Mouse (Mus musculus): ENCODE data around the gene Sfxn3. TPM values are rescaled to one million over a fixed set of nuclear protein-coding genes. Genes with fewer than 3 reads are reported as not detected.

Sfxn3 gene
- total and polyA plus RNA-seq, 3 experiments = 5.0 to 10.6 TPM; not detected in 1

DNA sequence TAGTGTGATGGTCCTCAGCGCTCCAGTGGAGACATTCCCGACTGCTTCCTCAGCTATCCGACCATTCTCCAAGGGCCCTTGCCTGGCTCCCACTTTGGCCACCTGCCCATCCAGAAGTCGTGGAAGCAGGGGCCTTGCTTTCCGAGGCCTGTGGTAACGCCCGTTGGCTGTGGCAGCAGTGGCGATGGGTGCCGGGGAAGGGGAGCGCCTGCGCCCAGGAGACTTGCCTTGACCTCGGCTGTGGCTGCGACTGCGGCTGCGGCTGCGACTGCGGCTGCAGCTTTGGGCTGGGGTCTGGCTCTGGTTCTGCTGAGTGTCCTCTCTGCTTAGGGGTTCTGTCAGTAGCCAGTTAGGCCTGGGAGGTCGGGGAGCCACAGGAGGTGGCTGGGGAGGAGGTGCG, 18.6 kb upstream of the Sfxn3 start:
- Histone ChIP-seq H3K27ac (ENCODE audit: control insufficient read depth, low read depth, low read length) (no peak overlapping the region), H3K4me3 (ENCODE audit: control insufficient read depth in 1 of 2, insufficient read depth in 1 of 2, low read depth in 2 of 2, low read length in 2 of 2) (no peak overlapping the region), H3K27me3 (ENCODE audit: control insufficient read depth in 1 of 2, insufficient read depth in 2 of 2, low read length in 2 of 2) (no peaks in the 10 kb centered on the region), H3K9ac (ENCODE audit: control insufficient read depth, low read depth, low read length, poor library complexity, severe bottlenecking) (no peak overlapping the region), H3K9me3 (replicated peaks; ENCODE audit: insufficient read depth, low read length) (no peaks in the 10 kb centered on the region), H3K36me3 (ENCODE audit: control insufficient read depth in 1 of 2, insufficient read depth in 2 of 2, low read length in 2 of 2) (peaks cover 0 to 10% of the 10 kb centered on the region in 2 experiments; a peak in 2 of 4 replicates), H3K79me2 (ENCODE audit: control insufficient read depth, insufficient read depth, low read length, poor library complexity) (no peaks in the 10 kb centered on the region), H3K4me1 (ENCODE audit: control insufficient read depth in 1 of 2, insufficient read depth in 2 of 2, low read length in 2 of 2) (peaks cover 8 to 22% of the 10 kb centered on the region in 2 experiments)
- TF ChIP-seq HCFC1 (IDR thresholded peaks at IDR 0.05; ENCODE audit: low read depth, low read length) (no peak), MAZ (IDR thresholded peaks at IDR 0.05; ENCODE audit: low read depth, low read length) (no peak), NRF1 (IDR thresholded peaks at IDR 0.05; ENCODE audit: insufficient read depth, low read depth, low read length, poor library complexity, severe bottlenecking) (no peak), POLR2AphosphoS2 (IDR thresholded peaks at IDR 0.05; ENCODE audit: low read length) (no peak), ZMIZ1 (IDR thresholded peaks at IDR 0.05; ENCODE audit: low read depth, low read length) (no peak), USF2 (IDR thresholded peaks at IDR 0.05; ENCODE audit: borderline replicate concordance in 1 of 2, insufficient read depth in 1 of 2, low read depth in 1 of 2, low read length in 2 of 2) (no peak), KAT2A (conservative IDR thresholded peaks at IDR 0.05; ENCODE audit: low read depth, low read length) (no peak), CHD1 (IDR thresholded peaks at IDR 0.05; ENCODE audit: low read depth, low read length) (no peak), MAX (IDR thresholded peaks at IDR 0.05; ENCODE audit: low read length) (no peak), POLR2AphosphoS5 (IDR thresholded peaks at IDR 0.05; ENCODE audit: borderline replicate concordance, low read depth, low read length) (no peak), MYB (IDR thresholded peaks at IDR 0.05; ENCODE audit: low read depth, low read length) (no peak), BHLHE40 (IDR thresholded peaks at IDR 0.05; ENCODE audit: borderline replicate concordance, low read depth, low read length) (no peak), ELF1 (IDR thresholded peaks at IDR 0.05; ENCODE audit: low read depth, low read length) (no peak), POLR2A (IDR thresholded peaks at IDR 0.05; ENCODE audit: control insufficient read depth in 1 of 2, insufficient read depth in 1 of 2, low read depth in 1 of 2, low read length in 2 of 2, poor library complexity in 1 of 2) (no peak), E2F4 (IDR thresholded peaks at IDR 0.05; ENCODE audit: borderline replicate concordance, low read depth, low read length) (no peak), MAFK (IDR thresholded peaks at IDR 0.05; ENCODE audit: borderline replicate concordance, low read depth, low read length) (no peak), TBP (IDR thresholded peaks at IDR 0.05; ENCODE audit: low read depth, low read length) (no peak), CTCF (IDR thresholded peaks at IDR 0.05 in 2 of 3, conservative IDR thresholded peaks at IDR 0.05 in 1 of 3; ENCODE audit: control insufficient read depth in 1 of 3, insufficient read depth in 1 of 3, low read depth in 2 of 3, low read length in 3 of 3, poor library complexity in 1 of 3, severe bottlenecking in 1 of 3) (no peak)
- no peak for DNase-seq (ENCODE audit: low read depth, low spot score)

DNA sequence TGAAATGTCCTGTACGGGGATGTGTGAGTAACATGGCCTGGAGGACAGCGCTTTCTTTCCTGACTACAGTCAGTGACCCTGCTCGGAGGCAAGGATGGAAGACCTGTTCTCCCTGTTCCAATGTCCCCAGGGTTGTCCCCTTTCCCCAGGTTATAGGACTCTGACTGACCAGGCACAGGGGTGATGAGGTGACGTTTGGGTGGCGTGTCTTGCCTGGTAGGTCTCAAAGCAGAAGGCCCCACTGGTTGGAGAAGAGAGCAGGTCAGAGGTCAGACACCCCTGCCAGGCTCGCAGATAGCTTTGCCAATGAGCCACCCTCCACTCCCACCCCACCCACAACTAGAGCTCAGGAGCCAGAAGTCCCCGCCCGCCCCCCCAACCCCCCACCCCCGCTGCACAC, 17.7 kb upstream of the Sfxn3 start:
- no peak for DNase-seq (ENCODE audit: low read depth, low spot score)
- Histone ChIP-seq H3K9ac (ENCODE audit: control insufficient read depth, low read depth, low read length, poor library complexity, severe bottlenecking) (no peak overlapping the region), H3K79me2 (ENCODE audit: control insufficient read depth, insufficient read depth, low read length, poor library complexity) (no peaks in the 10 kb centered on the region), H3K27me3 (ENCODE audit: control insufficient read depth in 1 of 2, insufficient read depth in 2 of 2, low read length in 2 of 2) (no peaks in the 10 kb centered on the region), H3K4me3 (ENCODE audit: control insufficient read depth in 1 of 2, insufficient read depth in 1 of 2, low read depth in 2 of 2, low read length in 2 of 2) (no peak overlapping the region), H3K9me3 (replicated peaks; ENCODE audit: insufficient read depth, low read length) (no peaks in the 10 kb centered on the region), H3K27ac (ENCODE audit: control insufficient read depth, low read depth, low read length) (no peak overlapping the region), H3K36me3 (ENCODE audit: control insufficient read depth in 1 of 2, insufficient read depth in 2 of 2, low read length in 2 of 2) (peaks cover 0 to 10% of the 10 kb centered on the region in 2 experiments; a peak in 2 of 4 replicates), H3K4me1 (ENCODE audit: control insufficient read depth in 1 of 2, insufficient read depth in 2 of 2, low read length in 2 of 2) (peaks cover 8 to 22% of the 10 kb centered on the region in 2 experiments)
- no peak for TF ChIP-seq GABPA (IDR thresholded peaks at IDR 0.05; ENCODE audit: low read depth, low read length)
- no peak for TF ChIP-seq ETS1 (IDR thresholded peaks at IDR 0.05; ENCODE audit: low read depth, low read length)
- no peak for TF ChIP-seq UBTF (IDR thresholded peaks at IDR 0.05; ENCODE audit: borderline replicate concordance, insufficient read depth, low read depth, low read length)
- TF ChIP-seq ZMIZ1 (IDR thresholded peaks at IDR 0.05; ENCODE audit: low read depth, low read length) = no peak
- TF ChIP-seq RAD21 (IDR thresholded peaks at IDR 0.05; ENCODE audit: low read depth, low read length) = no peak
- TF ChIP-seq JUND (IDR thresholded peaks at IDR 0.05; ENCODE audit: low read depth, low read length) = no peak
- TF ChIP-seq KAT2A (conservative IDR thresholded peaks at IDR 0.05; ENCODE audit: low read depth, low read length) = no peak
- no peak for TF ChIP-seq SIN3A (IDR thresholded peaks at IDR 0.05; ENCODE audit: low read length)
- no peak for TF ChIP-seq BHLHE40 (IDR thresholded peaks at IDR 0.05; ENCODE audit: borderline replicate concordance, low read depth, low read length)
- no peak for TF ChIP-seq MAFK (IDR thresholded peaks at IDR 0.05; ENCODE audit: borderline replicate concordance, low read depth, low read length)
- TF ChIP-seq POLR2AphosphoS2 (IDR thresholded peaks at IDR 0.05; ENCODE audit: low read length) = no peak
- no peak for TF ChIP-seq CTCF (IDR thresholded peaks at IDR 0.05 in 2 of 3, conservative IDR thresholded peaks at IDR 0.05 in 1 of 3; ENCODE audit: control insufficient read depth in 1 of 3, insufficient read depth in 1 of 3, low read depth in 2 of 3, low read length in 3 of 3, poor library complexity in 1 of 3, severe bottlenecking in 1 of 3)
- no peak for TF ChIP-seq POLR2AphosphoS5 (IDR thresholded peaks at IDR 0.05; ENCODE audit: borderline replicate concordance, low read depth, low read length)
- no peak for TF ChIP-seq ZKSCAN1 (IDR thresholded peaks at IDR 0.05; ENCODE audit: low read depth, low read length)
- no peak for TF ChIP-seq RCOR1 (IDR thresholded peaks at IDR 0.05; ENCODE audit: low read depth, low read length)
- TF ChIP-seq NELFE (IDR thresholded peaks at IDR 0.05; ENCODE audit: low read depth, low read length) = no peak

Measured in MEL (cell line).